Mouse (Mus musculus) MEL (cell line): Measurements from ENCODE around the gene Dph1.

Experiments used
- CHD2 ChIP-seq: IDR thresholded peaks from 2 replicates; pipeline ENCODE4 v1.6.1; 2011; ENCODE audit warnings: low read length, improper control_type of control experiment
- CTCF ChIP-seq, 3 experiments: IDR thresholded peaks in 2 of 3; conservative IDR thresholded peaks in 1 of 3; 2 replicates each; pipeline ENCODE4 v1.5.1; 2011 to 2012; ENCODE audit warnings: low read length in 3 of 3, low read depth in 2 of 3, mild to moderate bottlenecking in 2 of 3, improper control_type of control experiment in 1 of 3, inconsistent platforms in 1 of 3, mixed read lengths in 1 of 3, moderate library complexity in 1 of 3; ENCODE audit not compliant: control insufficient read depth in 1 of 3, insufficient read depth in 1 of 3, poor library complexity in 1 of 3, severe bottlenecking in 1 of 3
- E2F4 ChIP-seq: IDR thresholded peaks from 2 replicates; pipeline ENCODE4 v1.6.1; 2011; ENCODE audit warnings: low read depth, low read length, improper control_type of control experiment, borderline replicate concordance
- ETS1 ChIP-seq: IDR thresholded peaks from 2 replicates; pipeline ENCODE4 v1.6.1; 2012; ENCODE audit warnings: low read depth, mild to moderate bottlenecking, inconsistent platforms, low read length, improper control_type of control experiment, moderate library complexity
- HCFC1 ChIP-seq: IDR thresholded peaks from 2 replicates; pipeline ENCODE4 v1.6.1; 2012; ENCODE audit warnings: low read depth, mild to moderate bottlenecking, inconsistent platforms, low read length, improper control_type of control experiment, moderate library complexity
- MAX ChIP-seq: IDR thresholded peaks from 2 replicates; pipeline ENCODE4 v1.6.1; 2011; ENCODE audit warnings: low read length, improper control_type of control experiment
- MEF2A ChIP-seq: IDR thresholded peaks from 2 replicates; pipeline ENCODE4 v1.6.1; 2014; ENCODE audit warnings: low read depth, mild to moderate bottlenecking, inconsistent platforms, low read length, improper control_type of control experiment; ENCODE audit not compliant: poor library complexity, insufficient replicate concordance, severe bottlenecking; ENCODE audit errors: extremely low read depth
- MYC ChIP-seq: IDR thresholded peaks from 2 replicates; pipeline ENCODE4 v1.6.1; 2011; ENCODE audit warnings: low read depth, mild to moderate bottlenecking, low read length, improper control_type of control experiment, moderate library complexity
- NRF1 ChIP-seq: IDR thresholded peaks from 2 replicates; pipeline ENCODE4 v1.6.1; 2014; ENCODE audit warnings: low read depth, mild to moderate bottlenecking, inconsistent platforms, low read length, improper control_type of control experiment, moderate library complexity; ENCODE audit not compliant: poor library complexity, insufficient read depth, severe bottlenecking
- POLR2A ChIP-seq, 2 experiments: IDR thresholded peaks; 2 replicates each; pipeline ENCODE4 v1.6.1; 2011 to 2012; ENCODE audit warnings: low read length in 2 of 2, mild to moderate bottlenecking in 2 of 2, control low read depth in 1 of 2, improper control_type of control experiment in 1 of 2, low read depth in 1 of 2, moderate library complexity in 1 of 2; ENCODE audit not compliant: control insufficient read depth in 1 of 2, insufficient read depth in 1 of 2, poor library complexity in 1 of 2
- RCOR1 ChIP-seq: IDR thresholded peaks from 2 replicates; pipeline ENCODE4 v1.6.1; 2012; ENCODE audit warnings: low read depth, mild to moderate bottlenecking, inconsistent platforms, low read length, improper control_type of control experiment

DNA sequence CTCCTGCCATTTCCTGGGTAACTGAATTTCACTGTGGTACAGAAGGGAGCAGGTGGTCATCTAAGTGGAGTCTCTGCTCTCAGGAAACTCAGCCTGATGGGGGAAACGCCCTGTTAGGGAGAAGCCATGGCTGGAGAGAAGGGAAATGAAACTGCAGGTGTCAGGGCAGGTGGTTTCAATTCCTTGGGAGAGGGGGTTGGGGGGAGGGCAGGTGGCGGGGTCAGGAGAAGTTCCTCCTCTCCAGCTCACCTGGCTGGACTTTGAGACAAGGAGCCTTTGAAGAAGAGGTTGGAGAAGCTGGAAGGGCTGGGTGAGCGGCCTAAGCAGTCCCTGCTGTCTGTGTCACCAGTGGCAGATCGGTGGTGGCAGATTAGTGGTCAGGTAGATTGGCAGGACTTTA lies 15.3 kb upstream of the Dph1 start:
- TF ChIP-seq NRF1: no peak
- TF ChIP-seq MYC: no peak
- no peak for TF ChIP-seq CTCF (IDR thresholded peaks at IDR 0.05 in 2 of 3, conservative IDR thresholded peaks at IDR 0.05 in 1 of 3; ENCODE audit: control insufficient read depth in 1 of 3, insufficient read depth in 1 of 3, low read depth in 2 of 3, low read length in 3 of 3, poor library complexity in 1 of 3, severe bottlenecking in 1 of 3)
- TF ChIP-seq E2F4: no peak
- TF ChIP-seq POLR2A (IDR thresholded peaks at IDR 0.05; ENCODE audit: control insufficient read depth in 1 of 2, insufficient read depth in 1 of 2, low read depth in 1 of 2, low read length in 2 of 2, poor library complexity in 1 of 2): no peak
- no peak for TF ChIP-seq MAX
- no peak for TF ChIP-seq HCFC1
- TF ChIP-seq MEF2A: no peak
- TF ChIP-seq CHD2: no peak
- no peak for TF ChIP-seq ETS1
- TF ChIP-seq RCOR1: no peak
